Mouse (Mus musculus): ENCODE results near the gene Rps18. TPM values are rescaled to one million over a fixed set of nuclear protein-coding genes. Genes with fewer than 3 reads are reported as not detected.

Rps18 gene
- polyA plus RNA-seq, 1 experiment from 2014 or later: 847 TPM

- Histone ChIP-seq H3K36me3 (peaks cover 21% of the 10 kb centered on the region), H3K4me1 (replicated peaks) (peaks cover 45% of the 10 kb centered on the region), H3K9ac (no peak overlapping the region), H3K4me2 (peak overlapping the region; percentile 98; the same call in 1 of the 2 replicates), H3K4me3 (no peak overlapping the region), H3K9me3 (replicated peaks) (no peaks in the 10 kb centered on the region), H3K27me3 (no peaks in the 10 kb centered on the region), H3K27ac (no peak overlapping the region)
- ATAC-seq (replicated peaks; ENCODE audit: insufficient number of reproducible peaks, insufficient read depth, low FRiP score, low read depth): no peak
- WGBS: 82% methylated on average over 18 of the region's 18 CpGs
Observed at GRCm38 (mm10) chr17:33917656-33918292, 38.0 kb downstream of the Rps18 start.

DNA sequence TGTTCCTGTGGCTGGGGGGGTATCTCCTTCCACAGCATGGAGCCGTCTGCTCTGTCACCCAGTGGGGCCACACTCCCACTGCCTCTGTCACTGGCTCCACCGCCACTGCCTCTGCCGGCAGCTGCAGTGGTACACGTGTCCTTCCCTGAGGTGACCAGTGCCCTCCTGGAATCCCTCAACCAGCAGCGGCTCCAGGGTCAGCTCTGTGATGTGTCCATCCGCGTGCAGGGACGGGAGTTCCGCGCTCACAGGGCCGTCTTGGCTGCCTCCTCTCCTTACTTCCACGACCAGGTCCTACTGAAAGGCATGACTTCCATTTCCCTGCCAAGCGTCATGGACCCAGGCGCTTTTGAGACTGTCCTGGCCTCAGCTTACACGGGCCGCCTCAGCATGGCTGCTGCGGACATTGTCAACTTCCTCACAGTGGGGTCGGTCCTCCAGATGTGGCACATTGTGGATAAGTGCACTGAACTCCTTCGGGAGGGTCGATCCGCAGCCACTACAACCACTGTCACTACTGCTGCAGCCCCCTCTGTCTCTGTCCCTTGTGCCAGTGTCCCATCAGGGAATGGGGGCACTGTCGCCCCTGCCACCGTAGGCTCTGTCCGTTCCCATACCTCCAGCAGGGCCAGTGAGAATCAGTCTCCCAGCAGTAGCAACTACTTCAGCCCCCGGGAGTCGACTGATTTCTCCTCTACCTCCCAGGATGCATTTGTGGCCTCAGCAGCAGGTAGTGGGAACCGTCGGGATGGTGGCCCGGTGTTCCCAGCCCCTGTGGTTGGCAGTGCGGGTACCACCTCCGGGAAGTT is 38.8 kb downstream of the Rps18 start:
- ATAC-seq (replicated peaks; ENCODE audit: insufficient number of reproducible peaks, insufficient read depth, low FRiP score, low read depth): no peak
- H3K27me3 ChIP-seq: no peaks in the 10 kb centered on the region
- H3K9me3 ChIP-seq (replicated peaks): no peaks in the 10 kb centered on the region
- H3K4me3 ChIP-seq: peak overlapping the region; percentile 66
- H3K9ac ChIP-seq: peak overlapping the region; percentile 57
- peaks cover 28% of the 10 kb centered on the region for H3K36me3 ChIP-seq
- peak overlapping the region; percentile 78 for H3K4me2 ChIP-seq
- H3K27ac ChIP-seq: peak overlapping the region; percentile 85
- 67% methylated on average over 31 of the region's 31 CpGs for WGBS
- peaks cover 45% of the 10 kb centered on the region for H3K4me1 ChIP-seq (replicated peaks)

DNA sequence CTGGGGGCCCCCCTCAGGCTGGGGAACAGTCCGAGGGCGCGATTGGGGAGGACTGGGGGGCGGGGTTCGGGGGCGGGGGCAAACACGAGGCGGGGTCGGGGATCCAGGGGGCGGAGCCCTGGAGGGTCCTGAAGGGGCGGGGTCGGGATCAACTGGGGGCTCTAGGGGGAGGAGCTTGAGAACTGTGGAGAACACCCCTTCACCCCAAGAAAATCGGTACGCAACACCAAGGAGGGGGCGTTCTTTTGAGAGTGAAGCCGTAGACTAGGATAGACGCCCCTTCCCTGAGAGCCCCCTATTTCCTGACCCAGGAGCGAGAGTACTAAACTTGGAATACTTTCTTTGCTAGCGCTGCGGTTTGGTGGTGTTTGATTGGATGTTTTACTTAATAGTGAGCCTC is 39.5 kb downstream of the Rps18 start:
- Histone ChIP-seq H3K4me1 (replicated peaks) (peaks cover 44% of the 10 kb centered on the region), H3K4me3 (peak overlapping the region; percentile 66), H3K9ac (peak overlapping the region; percentile 57), H3K27me3 (no peaks in the 10 kb centered on the region), H3K27ac (peak overlapping the region; percentile 85), H3K36me3 (peaks cover 35% of the 10 kb centered on the region), H3K4me2 (peak overlapping the region; percentile 78), H3K9me3 (replicated peaks) (no peaks in the 10 kb centered on the region)
- 1% methylated on average over 9 of the region's 20 CpGs for WGBS
- peak; percentile 8 for ATAC-seq (replicated peaks; ENCODE audit: insufficient number of reproducible peaks, insufficient read depth, low FRiP score, low read depth)

DNA sequence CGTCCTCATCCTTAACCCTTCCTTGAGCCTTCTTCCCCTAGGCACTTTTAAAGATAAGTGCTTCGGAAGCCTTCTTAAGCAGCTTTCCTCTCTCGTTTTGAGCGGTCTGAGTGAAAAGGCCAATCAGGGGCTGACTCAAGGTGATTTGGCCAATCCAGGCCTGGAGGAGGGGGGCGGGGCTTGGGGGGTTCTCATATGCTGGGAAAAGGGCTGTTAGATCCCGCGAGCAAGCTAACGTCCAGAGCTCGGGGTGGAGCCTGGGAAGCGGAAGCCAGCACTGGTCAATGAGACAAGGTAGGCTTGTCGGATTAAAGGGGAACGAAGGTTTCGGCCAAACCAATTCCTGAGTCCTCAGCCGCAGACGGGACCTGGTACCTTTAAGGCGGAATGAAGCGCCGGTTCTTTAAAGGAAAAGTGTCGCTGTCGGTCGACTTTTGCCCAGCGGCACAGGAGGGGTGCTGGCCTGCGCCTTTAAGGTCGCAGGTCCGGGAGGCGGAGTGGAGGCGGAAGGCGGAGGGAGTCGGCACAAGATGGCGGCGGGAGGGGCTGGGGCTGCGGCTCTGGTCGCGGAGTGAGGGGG is 40.0 kb downstream of the Rps18 start, which contains the start of the genes Tapbp and Zbtb22:
Gene Tapbp (plus strand): TSS at position 229 of the 580 bp plus-strand sequence.
Gene Zbtb22 (plus strand): TSS at position 234 of the 580 bp plus-strand sequence.
- WGBS: 0% methylated on average over 28 of the region's 34 CpGs
- H3K9ac ChIP-seq: peak within 1 kb of the TSS; percentile 57
- H3K27ac ChIP-seq: peak within 1 kb of the TSS; percentile 85
- no peaks in the 10 kb centered on the region for H3K9me3 ChIP-seq (replicated peaks)
- H3K4me3 ChIP-seq: peak within 1 kb of the TSS; percentile 66
- peak within 1 kb of the TSS; percentile 78 for H3K4me2 ChIP-seq
- H3K27me3 ChIP-seq: no peaks in the 10 kb centered on the region
- H3K4me1 ChIP-seq (replicated peaks): peaks cover 41% of the 10 kb centered on the region
- H3K36me3 ChIP-seq: peaks cover 39% of the 10 kb centered on the region
- peak; percentile 90 for ATAC-seq (replicated peaks; ENCODE audit: insufficient number of reproducible peaks, insufficient read depth, low FRiP score, low read depth)

DNA sequence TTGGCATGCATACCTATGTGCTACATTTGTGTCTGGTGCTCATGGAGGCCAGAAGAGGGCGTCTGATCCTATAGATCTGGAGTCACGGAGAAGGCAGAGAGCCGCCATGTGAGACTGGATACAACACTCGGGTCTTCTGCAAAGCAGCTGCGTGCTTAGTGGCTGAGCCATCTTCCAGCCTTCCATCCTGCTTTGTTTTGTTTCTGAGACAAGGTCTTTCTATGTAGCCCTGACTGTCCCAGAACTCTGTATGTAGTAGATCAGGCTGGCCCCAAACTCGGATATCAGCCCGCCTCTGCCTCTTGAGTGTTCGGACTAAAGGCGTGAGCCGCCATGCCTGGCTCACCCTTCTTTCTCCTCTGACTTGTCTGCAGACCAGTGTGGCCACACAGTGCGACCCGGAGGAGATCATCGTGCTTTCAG is 40.8 kb downstream of the Rps18 start:
- Histone ChIP-seq H3K27ac (peak overlapping the region; percentile 59; the same call in 1 of the 2 replicates), H3K27me3 (no peaks in the 10 kb centered on the region), H3K9me3 (replicated peaks) (no peaks in the 10 kb centered on the region), H3K4me1 (replicated peaks) (peaks cover 42% of the 10 kb centered on the region), H3K36me3 (peaks cover 39% of the 10 kb centered on the region), H3K4me3 (0 out of 2 replicates have a peak overlapping the region, but pooled peaks have one; percentile 66), H3K9ac (no peak overlapping the region), H3K4me2 (peak overlapping the region; percentile 78; the same call in 1 of the 2 replicates)
- no peak for ATAC-seq (replicated peaks; ENCODE audit: insufficient number of reproducible peaks, insufficient read depth, low FRiP score, low read depth)
- WGBS: 70% methylated on average over 13 of the region's 13 CpGs

DNA sequence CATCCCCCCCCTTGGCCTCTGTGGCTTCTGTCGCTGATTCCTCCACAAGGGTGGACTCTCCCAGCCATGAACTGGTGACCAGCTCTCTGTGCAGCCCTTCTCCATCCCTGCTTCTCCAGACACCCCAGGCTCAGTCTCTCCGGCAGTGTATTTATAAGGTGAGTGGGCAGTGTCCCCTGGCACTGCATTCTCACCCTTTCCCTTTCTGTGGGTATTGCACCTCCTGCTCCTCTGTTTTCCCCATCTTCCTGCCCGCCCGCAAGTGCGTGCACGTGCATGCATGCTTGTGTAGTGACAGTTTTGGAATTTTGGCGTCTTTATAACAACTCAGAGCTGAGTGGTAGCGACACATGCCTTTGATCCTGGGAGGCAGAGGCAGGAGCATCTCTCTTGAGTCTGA is 41.9 kb downstream of the Rps18 start:
- Histone ChIP-seq H3K9me3 (replicated peaks) (no peaks in the 10 kb centered on the region), H3K4me3 (no peak overlapping the region), H3K27me3 (no peaks in the 10 kb centered on the region), H3K4me1 (replicated peaks) (peaks cover 39% of the 10 kb centered on the region), H3K4me2 (no peak overlapping the region), H3K27ac (no peak overlapping the region), H3K9ac (no peak overlapping the region), H3K36me3 (peaks cover 39% of the 10 kb centered on the region)
- ATAC-seq (replicated peaks; ENCODE audit: insufficient number of reproducible peaks, insufficient read depth, low FRiP score, low read depth): no peak
- 95% methylated on average over 8 of the region's 8 CpGs for WGBS

- Histone ChIP-seq H3K36me3 (peaks cover 39% of the 10 kb centered on the region), H3K4me2 (no peak overlapping the region), H3K4me3 (no peak overlapping the region), H3K27me3 (no peaks in the 10 kb centered on the region), H3K4me1 (replicated peaks) (peaks cover 36% of the 10 kb centered on the region), H3K9ac (no peak overlapping the region), H3K9me3 (replicated peaks) (no peaks in the 10 kb centered on the region), H3K27ac (no peak overlapping the region)
- 87% methylated on average over 10 of the region's 10 CpGs for WGBS
- ATAC-seq (replicated peaks; ENCODE audit: insufficient number of reproducible peaks, insufficient read depth, low FRiP score, low read depth): no peak
Observed at GRCm38 (mm10) chr17:33913264-33913663, 42.5 kb downstream of the Rps18 start.

- H3K36me3 ChIP-seq: peaks cover 39% of the 10 kb centered on the region
- ATAC-seq (replicated peaks; ENCODE audit: insufficient number of reproducible peaks, insufficient read depth, low FRiP score, low read depth): no peak
- no peaks in the 10 kb centered on the region for H3K9me3 ChIP-seq (replicated peaks)
- no peak overlapping the region for H3K9ac ChIP-seq
- no peak overlapping the region for H3K27ac ChIP-seq
- 88% methylated on average over 28 of the region's 28 CpGs for WGBS
- no peak overlapping the region for H3K4me3 ChIP-seq
- no peak overlapping the region for H3K4me2 ChIP-seq
- no peaks in the 10 kb centered on the region for H3K27me3 ChIP-seq
- H3K4me1 ChIP-seq (replicated peaks): peaks cover 36% of the 10 kb centered on the region
Observed at GRCm38 (mm10) chr17:33911813-33912414, 43.9 kb downstream of the Rps18 start.

- no peak for ATAC-seq (replicated peaks; ENCODE audit: insufficient number of reproducible peaks, insufficient read depth, low FRiP score, low read depth)
- no peak overlapping the region for H3K27ac ChIP-seq
- WGBS: 89% methylated on average over 31 of the region's 31 CpGs
- peaks cover 32% of the 10 kb centered on the region for H3K4me1 ChIP-seq (replicated peaks)
- H3K36me3 ChIP-seq: peaks cover 39% of the 10 kb centered on the region
- no peaks in the 10 kb centered on the region for H3K9me3 ChIP-seq (replicated peaks)
- no peak overlapping the region for H3K9ac ChIP-seq
- no peaks in the 10 kb centered on the region for H3K27me3 ChIP-seq
- no peak overlapping the region for H3K4me2 ChIP-seq
- H3K4me3 ChIP-seq: no peak overlapping the region
Observed at GRCm38 (mm10) chr17:33911052-33911812, 44.6 kb downstream of the Rps18 start.

DNA sequence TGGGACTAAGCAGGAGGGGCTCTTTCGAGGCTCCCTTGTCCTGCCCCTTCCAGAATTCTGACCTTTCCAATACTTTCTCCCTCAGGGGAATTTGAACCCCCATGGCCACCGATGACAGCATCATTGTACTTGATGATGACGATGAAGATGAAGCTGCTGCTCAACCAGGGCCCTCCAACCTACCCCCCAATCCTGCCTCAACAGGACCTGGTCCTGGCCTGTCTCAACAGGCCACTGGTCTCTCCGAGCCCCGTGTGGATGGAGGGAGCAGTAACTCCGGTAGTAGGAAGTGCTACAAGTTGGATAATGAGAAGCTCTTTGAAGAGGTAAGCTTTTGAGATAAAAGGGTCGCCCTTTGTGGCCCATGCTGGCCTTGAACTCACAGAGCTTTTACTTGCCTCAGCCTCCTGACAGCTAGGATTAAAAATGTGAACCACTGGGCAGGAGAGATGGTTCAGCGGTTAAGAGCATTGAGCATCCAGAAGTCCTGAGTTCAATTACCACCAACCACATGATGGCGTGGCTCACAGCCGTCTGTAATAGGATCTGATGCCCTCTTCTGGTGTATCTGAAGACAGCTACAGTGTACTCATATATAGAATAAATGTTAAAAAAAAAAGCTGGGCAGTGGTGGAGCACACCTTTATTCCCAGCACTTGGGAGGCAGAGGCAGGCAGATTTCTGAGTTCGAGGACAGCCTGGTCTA is 45.3 kb downstream of the Rps18 start:
- ATAC-seq (replicated peaks; ENCODE audit: insufficient number of reproducible peaks, insufficient read depth, low FRiP score, low read depth): no peak
- Histone ChIP-seq H3K9me3 (replicated peaks) (no peaks in the 10 kb centered on the region), H3K4me3 (peak overlapping the region; percentile 88), H3K27ac (peak overlapping the region; percentile 93), H3K4me2 (peak overlapping the region; percentile 99), H3K27me3 (no peaks in the 10 kb centered on the region), H3K9ac (peak overlapping the region; percentile 91), H3K36me3 (peaks cover 39% of the 10 kb centered on the region), H3K4me1 (replicated peaks) (peaks cover 31% of the 10 kb centered on the region)
- WGBS: 37% methylated on average over 11 of the region's 11 CpGs
